Mouse (Mus musculus) C3H10T1/2 (cell line): ENCODE results near the gene Ear10. TPM values are rescaled to one million over a fixed set of nuclear protein-coding genes. Genes with fewer than 3 reads are reported as not detected.

Experiments
- polyA plus RNA-seq, 2 experiments: library from polyadenylated mRNA; unstranded; fragments of >200 nt; fragmentation: generic; extraction: Trizol; gene quantifications; one replicate each; pipeline ENCODE4 v1.2.1; 2012; ENCODE audit warnings: missing spikeins in 2 of 2

Gene Ear10
- not detected for polyA plus RNA-seq

GRCm38 (mm10) chr14:43923459-43923858 lies at the start of gene Ear10:
Ear10 (minus strand) TSS chr14:43923559.

GRCm38 (mm10) chr14:43956769-43957168 lies 33.4 kb upstream of the Ear10 start, which contains the start of gene Ang5:
Ang5 (plus strand) TSS chr14:43957069.

DNA sequence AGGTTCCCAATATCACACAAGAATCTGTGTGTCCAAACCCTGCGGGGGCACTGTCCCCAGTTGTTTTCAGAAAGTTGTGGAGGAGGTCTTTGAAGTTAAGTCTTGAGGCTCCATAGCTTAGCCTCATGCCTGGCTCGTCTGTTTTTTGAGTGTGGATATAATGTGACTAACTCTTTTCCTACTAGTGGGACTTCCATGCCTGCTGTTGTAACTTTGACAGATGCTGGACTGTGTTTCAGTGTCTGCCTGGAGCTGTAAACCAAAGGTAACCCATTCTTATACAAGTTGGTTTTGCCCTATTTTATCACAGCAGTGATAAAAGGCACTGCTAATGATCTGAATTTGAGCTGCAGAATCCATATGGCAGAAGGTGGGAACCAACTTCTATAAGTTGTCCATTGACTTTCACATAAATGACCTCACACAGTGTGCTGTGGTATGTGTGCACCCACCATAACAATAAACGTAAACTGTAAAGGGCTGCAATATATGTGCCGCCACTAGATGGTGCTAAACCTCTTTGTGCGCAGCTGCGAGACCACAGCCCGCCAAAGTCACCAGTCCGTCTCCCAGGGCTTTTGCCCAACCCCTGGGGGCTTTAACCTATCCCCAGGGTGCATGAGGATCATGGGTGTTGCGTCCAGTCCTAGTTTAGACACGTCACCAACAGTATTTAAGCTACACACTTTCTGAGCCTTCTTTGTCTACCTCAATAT lies 1.5 kb upstream of the Ear10 start, which contains the start of gene Gm8113:
Gene Gm8113, plus strand, starts transcription at position 703 of the 716 bp plus-strand sequence.

GRCm38 (mm10) chr14:43875417-43875816 lies 47.9 kb downstream of the Ear10 start, which contains the start of gene Ear1:
Ear1 (minus strand) TSS chr14:43875517.

Other genes starting within 250 kb of the Ear10 start
- not detected for gene Gm8165, start 246.4 kb downstream of the Ear10 start, polyA plus RNA-seq
- gene Gm7324, start 225.7 kb downstream of the Ear10 start, polyA plus RNA-seq: under 1 TPM; 0.57 to 0.99 TPM
- not detected for gene Gm16506, start 196.1 kb downstream of the Ear10 start, polyA plus RNA-seq
- under 1 TPM; 0.04 to 0.31 TPM for gene Gm6526, start 175.7 kb downstream of the Ear10 start, polyA plus RNA-seq
- gene Gm8180, start 138.8 kb downstream of the Ear10 start, polyA plus RNA-seq: not detected
- not detected for gene Ear1, start 48.0 kb downstream of the Ear10 start, polyA plus RNA-seq
- under 1 TPM; 0.05 to 0.46 TPM for gene Gm8113, start 1.8 kb upstream of the Ear10 start, polyA plus RNA-seq
- gene Ang5, start 33.5 kb upstream of the Ear10 start, polyA plus RNA-seq: not detected
- not detected for gene Ang6, start 78.7 kb upstream of the Ear10 start, polyA plus RNA-seq
- gene Ear2, start 179.1 kb upstream of the Ear10 start, polyA plus RNA-seq: under 1 TPM in 1 of 2 experiments, not detected in 1; 0.14 TPM
- gene Gm3327, start 200.3 kb upstream of the Ear10 start, polyA plus RNA-seq: not detected